Mouse (Mus musculus) forebrain, embryonic 14.5 days (tissue): ENCODE measurements at regions not wholly inside any gene's neighbourhood (a gene's known extent, or its start where the extent isn't known, plus 50 kb on each side); places are given as distances from the start of the nearest gene placed in this dataset.
"Not testable (repeated sequence)": the region's sequence is repeated elsewhere in the genome, so short reads cannot be mapped to it uniquely, and the experiment has no call there.

Experiments used
- ATAC-seq: fragments of 200-750 bp; cut with Nextera tagmentation; 2 replicates; pipeline ENCODE4 v1.8.0; 2017; ENCODE audit warnings: mild to moderate bottlenecking, moderate library complexity
- DNase-seq: peaks from one replicate; pipeline ENCODE4 v3.0.0-alpha.2; 2015; ENCODE audit warnings: low spot score
- H3K27ac ChIP-seq: fragments of 300-500 bp; sonication (generic); 2 replicates; pipeline ENCODE4 v1.5.1; 2014; ENCODE audit warnings: low read depth, mild to moderate bottlenecking, control low read depth, low read length, moderate library complexity
- H3K27me3 ChIP-seq: fragments of 300-500 bp; sonication (generic); replicated peaks from 2 replicates; pipeline ENCODE4 v1.6.1; 2014; ENCODE audit warnings: low read length, control low read depth, mixed read lengths; ENCODE audit not compliant: control insufficient read depth, insufficient read depth
- H3K36me3 ChIP-seq: fragments of 300-500 bp; sonication (generic); 2 replicates; pipeline ENCODE4 v1.6.1; 2014; ENCODE audit warnings: low read length, control low read depth; ENCODE audit not compliant: control insufficient read depth, insufficient read depth
- H3K4me1 ChIP-seq: fragments of 300-500 bp; sonication (generic); 2 replicates; pipeline ENCODE4 v1.6.1; 2014; ENCODE audit warnings: antibody characterized with exemption, low read length, control low read depth; ENCODE audit not compliant: control insufficient read depth, insufficient read depth
- H3K4me2 ChIP-seq: fragments of 300-500 bp; sonication (generic); 2 replicates; pipeline ENCODE4 v1.6.1; 2014; ENCODE audit warnings: mild to moderate bottlenecking, control low read depth, low read length
- H3K4me3 ChIP-seq: fragments of 300-500 bp; sonication (generic); 2 replicates; pipeline ENCODE4 v1.5.1; 2014; ENCODE audit warnings: low read depth, low read length, control low read depth
- H3K9ac ChIP-seq: fragments of 300-500 bp; sonication (generic); 2 replicates; pipeline ENCODE4 v1.6.1; 2014; ENCODE audit warnings: mild to moderate bottlenecking, low read length, control low read depth, moderate library complexity
- H3K9me3 ChIP-seq: fragments of 300-500 bp; sonication (generic); replicated peaks from 2 replicates; pipeline ENCODE4 v1.6.1; 2016; ENCODE audit warnings: low read length, control low read depth, mixed read lengths; ENCODE audit not compliant: control insufficient read depth
- WGBS: fragments of 180-500 bp; shearing (Covaris S2); extraction: QIAGEN DNeasy Blood & Tissue Kit; methylation state at CpG from one replicate; pipeline ENCODE4 v1.1.7; 2014; 5-methylcytosine and 5-hydroxymethylcytosine counted together

- Histone ChIP-seq H3K4me2 (no peak overlapping the region), H3K4me3 (no peak overlapping the region), H3K27me3 (no peaks in the 10 kb centered on the region), H3K36me3 (no peaks in the 10 kb centered on the region), H3K27ac (no peak overlapping the region), H3K9ac (no peak overlapping the region), H3K4me1 (no peaks in the 10 kb centered on the region), H3K9me3 (no peaks in the 10 kb centered on the region)
- no peak for ATAC-seq
- no peak for DNase-seq
Observed at GRCm38 (mm10) chr1:13042326-13042725, 1628.4 kb downstream of the A830018L16Rik start.

GRCm38 (mm10) chr1:13050140-13050775 lies 1636.4 kb downstream of the A830018L16Rik start:
- DNase-seq: peak; percentile 71
- H3K4me2 ChIP-seq: no peak overlapping the region
- H3K36me3 ChIP-seq: no peaks in the 10 kb centered on the region
- H3K27me3 ChIP-seq: no peaks in the 10 kb centered on the region
- no peak overlapping the region for H3K27ac ChIP-seq
- no peak for ATAC-seq
- no peak overlapping the region for H3K4me3 ChIP-seq
- no peak overlapping the region for H3K9ac ChIP-seq
- no peaks in the 10 kb centered on the region for H3K4me1 ChIP-seq
- 18% methylated on average over 17 of the region's 17 CpGs for WGBS
- no peaks in the 10 kb centered on the region for H3K9me3 ChIP-seq

- not testable (repeated sequence) for H3K4me2 ChIP-seq, H3K4me1 ChIP-seq, ATAC-seq, H3K36me3 ChIP-seq, H3K4me3 ChIP-seq, H3K27ac ChIP-seq, H3K27me3 ChIP-seq, H3K9ac ChIP-seq, DNase-seq, H3K9me3 ChIP-seq
- 74% methylated on average over 11 of the region's 13 CpGs for WGBS
Observed at GRCm38 (mm10) chr1:13051433-13052066, 1637.6 kb downstream of the A830018L16Rik start.

- DNase-seq: peak; percentile 55
- WGBS: 12% methylated on average over 7 of the region's 7 CpGs
- Histone ChIP-seq H3K9ac (no peak overlapping the region), H3K27me3 (no peaks in the 10 kb centered on the region), H3K4me3 (no peak overlapping the region), H3K4me1 (no peaks in the 10 kb centered on the region), H3K36me3 (no peaks in the 10 kb centered on the region), H3K9me3 (no peaks in the 10 kb centered on the region), H3K27ac (no peak overlapping the region), H3K4me2 (no peak overlapping the region)
- 0 out of 2 replicates have a peak, but pooled peaks have one; percentile 10 for ATAC-seq
Observed at GRCm38 (mm10) chr1:13052067-13052460, 1638.2 kb downstream of the A830018L16Rik start.

GRCm38 (mm10) chr1:13057741-13058140 lies 1643.8 kb downstream of the A830018L16Rik start:
- Histone ChIP-seq H3K36me3 (no peaks in the 10 kb centered on the region), H3K9me3 (no peaks in the 10 kb centered on the region), H3K4me1 (no peaks in the 10 kb centered on the region), H3K27ac (no peak overlapping the region), H3K4me2 (no peak overlapping the region), H3K4me3 (no peak overlapping the region), H3K27me3 (no peaks in the 10 kb centered on the region), H3K9ac (no peak overlapping the region)
- no peak for DNase-seq
- no peak for ATAC-seq
- WGBS: 31% methylated on average over 14 of the region's 14 CpGs

- Histone ChIP-seq H3K27me3 (no peaks in the 10 kb centered on the region), H3K4me2 (no peak overlapping the region), H3K36me3 (no peaks in the 10 kb centered on the region), H3K4me1 (no peaks in the 10 kb centered on the region), H3K4me3 (no peak overlapping the region), H3K9me3 (no peaks in the 10 kb centered on the region), H3K9ac (no peak overlapping the region), H3K27ac (no peak overlapping the region)
- 79% methylated on average over 6 of the region's 6 CpGs for WGBS
- DNase-seq: no peak
- ATAC-seq: no peak
Observed at GRCm38 (mm10) chr1:13059616-13060320, 1645.9 kb downstream of the A830018L16Rik start.
